Mouse (Mus musculus) midbrain, embryonic 10.5 days (tissue): ENCODE results near the gene Ing2. TPM values are rescaled to one million over a fixed set of nuclear protein-coding genes. Genes with fewer than 3 reads are reported as not detected.

ENCODE experiments used
- DNase-seq: peaks from one replicate; pipeline ENCODE4 v3.0.0-alpha.2; 2017; ENCODE audit warnings: low spot score
- H3K27ac ChIP-seq: fragments of 300-500 bp; sonication (generic); replicated peaks from 2 replicates; pipeline ENCODE4 v1.5.1; 2016; ENCODE audit warnings: mild to moderate bottlenecking
- H3K27me3 ChIP-seq: fragments of 300-500 bp; sonication (generic); 2 replicates; pipeline ENCODE4 v1.6.1; 2016; ENCODE audit warnings: low read depth, mild to moderate bottlenecking; ENCODE audit not compliant: poor library complexity, severe bottlenecking
- H3K36me3 ChIP-seq: fragments of 300-500 bp; sonication (generic); 2 replicates; pipeline ENCODE4 v1.6.1; 2016; ENCODE audit warnings: mild to moderate bottlenecking, moderate library complexity
- H3K4me1 ChIP-seq: fragments of 300-500 bp; sonication (generic); 2 replicates; pipeline ENCODE4 v1.6.1; 2016
- H3K4me3 ChIP-seq: fragments of 300-500 bp; sonication (generic); 2 replicates; pipeline ENCODE4 v1.5.1; 2016; ENCODE audit warnings: mild to moderate bottlenecking, moderate library complexity
- H3K9me3 ChIP-seq: fragments of 300-500 bp; sonication (generic); replicated peaks from 2 replicates; pipeline ENCODE4 v1.6.1; 2016; ENCODE audit warnings: mild to moderate bottlenecking
- WGBS: fragments of 180-500 bp; shearing (Covaris S2); methylation state at CpG from one replicate; pipeline ENCODE4 v1.1.7; 2016; 5-methylcytosine and 5-hydroxymethylcytosine counted together
- polyA plus RNA-seq: library from polyadenylated mRNA; unstranded; fragments of >200 nt; fragmentation: Nextera tagmentation; extraction: Ambion mirVana; gene quantifications from 2 replicates; pipeline ENCODE4 v1.2.1, GENCODE M21; 2016

Gene Ing2
- polyA plus RNA-seq, 1 experiment from 2014 or later = 9.0 TPM

- WGBS = 90% methylated on average over 8 of the region's 8 CpGs
- no peak for DNase-seq
- Histone ChIP-seq H3K9me3 (no peaks in the 10 kb centered on the region), H3K4me3 (no peak overlapping the region), H3K4me1 (no peaks in the 10 kb centered on the region), H3K27me3 (no peaks in the 10 kb centered on the region), H3K36me3 (peaks cover 41% of the 10 kb centered on the region), H3K27ac (no peak overlapping the region)
Measured at GRCm38 (mm10) chr8:47664231-47664785, 11.0 kb downstream of the Ing2 start.

- Histone ChIP-seq H3K36me3 (peaks cover 29% of the 10 kb centered on the region), H3K27me3 (no peaks in the 10 kb centered on the region), H3K9me3 (no peaks in the 10 kb centered on the region), H3K27ac (no peak overlapping the region), H3K4me1 (no peaks in the 10 kb centered on the region), H3K4me3 (no peak overlapping the region)
- 85% methylated on average over 5 of the region's 5 CpGs for WGBS
- DNase-seq = no peak
Measured at GRCm38 (mm10) chr8:47663201-47663600, 12.2 kb downstream of the Ing2 start.

- DNase-seq = no peak
- Histone ChIP-seq H3K36me3 (peaks cover 25% of the 10 kb centered on the region), H3K4me1 (no peaks in the 10 kb centered on the region), H3K4me3 (no peak overlapping the region), H3K27ac (no peak overlapping the region), H3K9me3 (no peaks in the 10 kb centered on the region), H3K27me3 (no peaks in the 10 kb centered on the region)
- WGBS = 97% methylated on average over 5 of the region's 5 CpGs
Measured at GRCm38 (mm10) chr8:47662716-47663115, 12.6 kb downstream of the Ing2 start.

- Histone ChIP-seq H3K4me3 (no peak overlapping the region), H3K27me3 (no peaks in the 10 kb centered on the region), H3K27ac (no peak overlapping the region), H3K9me3 (no peaks in the 10 kb centered on the region), H3K4me1 (no peaks in the 10 kb centered on the region), H3K36me3 (peaks cover 2% of the 10 kb centered on the region)
- WGBS = 90% methylated on average over 7 of the region's 7 CpGs
- DNase-seq = no peak
Measured at GRCm38 (mm10) chr8:47660394-47660793, 15.0 kb downstream of the Ing2 start.

GRCm38 (mm10) chr8:47659463-47659862, 15.9 kb downstream of the Ing2 start:
- no peaks in the 10 kb centered on the region for H3K4me1 ChIP-seq
- H3K36me3 ChIP-seq = no peaks in the 10 kb centered on the region
- no peak overlapping the region for H3K4me3 ChIP-seq
- no peak overlapping the region for H3K27ac ChIP-seq
- no peaks in the 10 kb centered on the region for H3K9me3 ChIP-seq
- 90% methylated on average over 5 of the region's 5 CpGs for WGBS
- H3K27me3 ChIP-seq = no peaks in the 10 kb centered on the region
- no peak for DNase-seq

- H3K4me3 ChIP-seq = no peak overlapping the region
- no peak overlapping the region for H3K27ac ChIP-seq
- no peaks in the 10 kb centered on the region for H3K9me3 ChIP-seq
- no peaks in the 10 kb centered on the region for H3K27me3 ChIP-seq
- no peaks in the 10 kb centered on the region for H3K4me1 ChIP-seq
- H3K36me3 ChIP-seq = no peaks in the 10 kb centered on the region
- whole genome bisulfite sequencing = 74% methylated on average over 3 of the region's 3 CpGs
- no peak for DNase-seq
Measured at GRCm38 (mm10) chr8:47654406-47654805, 20.9 kb downstream of the Ing2 start.

- 91% methylated on average over 3 of the region's 3 CpGs for WGBS
- no peak overlapping the region for H3K4me3 ChIP-seq
- DNase-seq = no peak
- H3K27ac ChIP-seq = no peak overlapping the region
- H3K27me3 ChIP-seq = no peaks in the 10 kb centered on the region
- no peaks in the 10 kb centered on the region for H3K9me3 ChIP-seq
- no peaks in the 10 kb centered on the region for H3K36me3 ChIP-seq
- H3K4me1 ChIP-seq = no peaks in the 10 kb centered on the region
Measured at GRCm38 (mm10) chr8:47652737-47653076, 22.6 kb downstream of the Ing2 start.

GRCm38 (mm10) chr8:47651913-47652736, 23.2 kb downstream of the Ing2 start:
- Histone ChIP-seq H3K4me1 (no peaks in the 10 kb centered on the region), H3K27ac (no peak overlapping the region), H3K9me3 (no peaks in the 10 kb centered on the region; the same call in 1 of the 2 replicates), H3K36me3 (no peaks in the 10 kb centered on the region), H3K4me3 (no peak overlapping the region), H3K27me3 (no peaks in the 10 kb centered on the region)
- 88% methylated on average over 13 of the region's 13 CpGs for WGBS
- no peak for DNase-seq

- H3K36me3 ChIP-seq = peaks cover 6% of the 10 kb centered on the region; the same call in 1 of the 2 replicates
- peaks cover 9% of the 10 kb centered on the region for H3K9me3 ChIP-seq
- DNase-seq = no peak
- H3K4me1 ChIP-seq = no peaks in the 10 kb centered on the region
- 74% methylated on average over 4 of the region's 4 CpGs for WGBS
- H3K27me3 ChIP-seq = no peaks in the 10 kb centered on the region
- H3K4me3 ChIP-seq = no peak overlapping the region
- H3K27ac ChIP-seq = no peak overlapping the region
Measured at GRCm38 (mm10) chr8:47650853-47651252, 24.5 kb downstream of the Ing2 start.

GRCm38 (mm10) chr8:47649551-47649950, 25.8 kb downstream of the Ing2 start:
- 89% methylated on average over 9 of the region's 9 CpGs for WGBS
- Histone ChIP-seq H3K9me3 (peaks cover 9% of the 10 kb centered on the region), H3K27ac (no peak overlapping the region), H3K36me3 (peaks cover 6% of the 10 kb centered on the region; the same call in 1 of the 2 replicates), H3K4me1 (no peaks in the 10 kb centered on the region), H3K27me3 (no peaks in the 10 kb centered on the region), H3K4me3 (no peak overlapping the region)
- no peak for DNase-seq

- H3K9me3 ChIP-seq = peaks cover 19% of the 10 kb centered on the region
- H3K27me3 ChIP-seq = no peaks in the 10 kb centered on the region
- peaks cover 6% of the 10 kb centered on the region; the same call in 1 of the 2 replicates for H3K36me3 ChIP-seq
- DNase-seq = no peak
- no peaks in the 10 kb centered on the region for H3K4me1 ChIP-seq
- H3K4me3 ChIP-seq = no peak overlapping the region
- no peak overlapping the region for H3K27ac ChIP-seq
- 84% methylated on average over 9 of the region's 9 CpGs for WGBS
Measured at GRCm38 (mm10) chr8:47642514-47643064, 32.8 kb downstream of the Ing2 start.

- peaks cover 7% of the 10 kb centered on the region; the same call in 1 of the 2 replicates for H3K9me3 ChIP-seq
- 68% methylated on average over 4 of the region's 4 CpGs for WGBS
- no peaks in the 10 kb centered on the region for H3K36me3 ChIP-seq
- H3K4me3 ChIP-seq = no peak overlapping the region
- no peak for DNase-seq
- H3K27me3 ChIP-seq = no peaks in the 10 kb centered on the region
- H3K4me1 ChIP-seq = no peaks in the 10 kb centered on the region; the same call in 1 of the 2 replicates
- no peak overlapping the region for H3K27ac ChIP-seq
Measured at GRCm38 (mm10) chr8:47637152-47637551, 38.2 kb downstream of the Ing2 start.

GRCm38 (mm10) chr8:47636032-47636431, 39.3 kb downstream of the Ing2 start:
- Histone ChIP-seq H3K4me1 (no peaks in the 10 kb centered on the region; the same call in 1 of the 2 replicates), H3K27me3 (no peaks in the 10 kb centered on the region), H3K27ac (no peak overlapping the region), H3K4me3 (no peak overlapping the region), H3K36me3 (no peaks in the 10 kb centered on the region), H3K9me3 (peaks cover 6% of the 10 kb centered on the region; the same call in 1 of the 2 replicates)
- 82% methylated on average over 3 of the region's 3 CpGs for WGBS
- no peak for DNase-seq
